ENCODE assay signal across 15 mouse cellular contexts in the genomic region with DNA sequence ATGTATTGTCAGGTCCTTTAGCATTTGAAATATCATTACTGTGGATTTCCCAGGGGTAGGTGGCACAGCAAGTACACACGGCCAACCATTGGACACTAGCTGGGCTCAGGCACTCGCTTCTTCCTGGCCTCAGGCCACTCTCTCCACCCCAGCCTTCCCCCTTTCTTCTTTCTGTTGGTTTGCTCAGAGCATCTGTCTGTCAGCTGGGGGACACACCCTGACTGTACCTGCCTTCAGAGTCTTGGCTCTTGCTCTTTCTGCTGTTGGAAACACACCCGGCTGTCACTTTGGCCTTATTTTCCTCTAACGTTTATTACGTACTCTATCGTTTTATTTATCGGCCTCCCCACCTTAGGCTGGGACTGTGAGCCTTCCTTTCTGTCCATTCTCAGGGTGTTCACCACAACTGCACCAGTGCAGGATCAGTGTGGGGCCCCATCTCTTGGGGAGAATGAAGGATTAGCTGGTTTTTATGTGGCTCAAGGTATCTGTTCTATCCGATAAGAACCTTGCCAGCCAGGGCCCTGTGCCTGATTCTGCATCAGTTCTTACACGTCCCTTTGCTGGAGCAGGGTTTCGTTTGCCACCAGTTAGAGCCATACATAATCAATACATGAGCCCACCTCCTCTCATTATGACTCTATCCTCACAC.
DNase-seq lines count a peak whose midpoint lies in the region; ATAC-seq lines count a peak whose summit lies in the region.
"Had no signal": no experiment of that assay in that cellular context is flagged by ENCODE, and none has a peak within 500 bp of the region (broad histone marks: within the 10 kb centered on the region; RNA-seq: fewer than 3 reads in every experiment).

No protein-coding gene starts in this region.

- no peaks in the 10 kb centered on the region for H3K9me3 ChIP-seq in heart, embryonic 13.5 days
- H3K9me3 ChIP-seq in intestine, embryonic 16.5 days (ENCODE audit: control insufficient read depth, low read length): no peaks in the 10 kb centered on the region
- no peaks in the 10 kb centered on the region for H3K9me3 ChIP-seq in midbrain, embryonic 11.5 days (ENCODE audit: control insufficient read depth, low read length)
- H3K9me3 ChIP-seq: forebrain, embryonic 13.5 days; neural tube, embryonic 12.5 days had no signal

- ATAC-seq in heart, embryonic 13.5 days (ENCODE audit: extremely low read depth, insufficient number of reproducible peaks, low FRiP score, low TSS enrichment): no peak
- ATAC-seq in common myeloid progenitor, adult 5-6 weeks (replicated peaks; ENCODE audit: low read depth, poor library complexity, severe bottlenecking): peak; percentile 45; the same call in 1 of the 2 replicates
- peak; percentile 73 for ATAC-seq in intestine, embryonic 16.5 days
- ATAC-seq in midbrain, embryonic 11.5 days (ENCODE audit: low FRiP score): peak; percentile 43; the same call in 1 of the 2 replicates

- no peak for DNase-seq in heart, postnatal 4 days
- no peak for DNase-seq in midbrain, embryonic 11.5 days (ENCODE audit: low spot score, missing footprints)
- DNase-seq in urinary bladder, postnatal 14 days (ENCODE audit: low spot score): no peak
- DNase-seq in kidney, postnatal 36 days: no peak
- DNase-seq in urinary bladder, postnatal 10 days (ENCODE audit: low spot score): no peak
- DNase-seq: cerebellum, postnatal 25 days; heart, adult 18-20 months; kidney, adult 9 months; layer of hippocampus, postnatal 36 days; right cerebral cortex, postnatal 14 days had no signal

- WGBS in heart, embryonic 13.5 days: 60% methylated on average over 10 of the region's 10 CpGs
- WGBS in intestine, embryonic 16.5 days: 52% methylated on average over 10 of the region's 10 CpGs
- 58% methylated on average over 10 of the region's 10 CpGs for WGBS in midbrain, embryonic 11.5 days

- no peak overlapping the region for H3K27ac ChIP-seq in heart, embryonic 13.5 days (replicated peaks)
- H3K27ac ChIP-seq in intestine, embryonic 16.5 days (ENCODE audit: low read length): no peak overlapping the region
- H3K27ac ChIP-seq in midbrain, embryonic 11.5 days (ENCODE audit: low read depth, low read length): no peak overlapping the region
- H3K27ac ChIP-seq: forebrain, embryonic 13.5 days; neural tube, embryonic 12.5 days had no signal

- peak overlapping the region; percentile 41; the same call in 1 of the 2 replicates for H3K4me2 ChIP-seq in heart, embryonic 13.5 days
- H3K4me2 ChIP-seq in intestine, embryonic 16.5 days (ENCODE audit: low read depth, low read length): no peak overlapping the region
- no peak overlapping the region for H3K4me2 ChIP-seq in midbrain, embryonic 11.5 days
- H3K4me2 ChIP-seq: forebrain, embryonic 13.5 days had no signal

- H3K27me3 ChIP-seq in heart, embryonic 13.5 days (replicated peaks): 0 out of 2 replicates have a peak, but pooled peaks cover 7% of the 10 kb centered on the region
- H3K27me3 ChIP-seq in intestine, embryonic 16.5 days (replicated peaks; ENCODE audit: control insufficient read depth, insufficient read depth, low read length): no peaks in the 10 kb centered on the region
- no peaks in the 10 kb centered on the region for H3K27me3 ChIP-seq in midbrain, embryonic 11.5 days (ENCODE audit: control insufficient read depth, insufficient read depth, low read length)
- H3K27me3 ChIP-seq: forebrain, embryonic 13.5 days; neural tube, embryonic 12.5 days had no signal

- no peaks in the 10 kb centered on the region for H3K36me3 ChIP-seq in heart, embryonic 13.5 days
- no peaks in the 10 kb centered on the region for H3K36me3 ChIP-seq in intestine, embryonic 16.5 days (ENCODE audit: control insufficient read depth, insufficient read depth, low read length)
- no peaks in the 10 kb centered on the region for H3K36me3 ChIP-seq in midbrain, embryonic 11.5 days (ENCODE audit: control insufficient read depth, insufficient read depth, low read length)
- H3K36me3 ChIP-seq: neural tube, embryonic 12.5 days had no signal

- no peak overlapping the region for H3K9ac ChIP-seq in heart, embryonic 13.5 days
- no peak overlapping the region for H3K9ac ChIP-seq in intestine, embryonic 16.5 days (ENCODE audit: low read depth, low read length)
- no peak overlapping the region for H3K9ac ChIP-seq in midbrain, embryonic 11.5 days (ENCODE audit: low read length)
- H3K9ac ChIP-seq: forebrain, embryonic 13.5 days had no signal

- H3K4me3 ChIP-seq in heart, embryonic 13.5 days: no peak overlapping the region
- H3K4me3 ChIP-seq in intestine, embryonic 16.5 days (ENCODE audit: low read length): no peak overlapping the region
- H3K4me3 ChIP-seq in midbrain, embryonic 11.5 days (ENCODE audit: low read depth, low read length): no peak overlapping the region
- H3K4me3 ChIP-seq: forebrain, embryonic 13.5 days; neural tube, embryonic 12.5 days had no signal

- H3K4me1 ChIP-seq in heart, embryonic 13.5 days: peaks cover 10% of the 10 kb centered on the region
- H3K4me1 ChIP-seq in intestine, embryonic 16.5 days (ENCODE audit: control insufficient read depth, insufficient read depth, low read length): peaks cover 3% of the 10 kb centered on the region; the same call in 1 of the 2 replicates
- H3K4me1 ChIP-seq in midbrain, embryonic 11.5 days (ENCODE audit: control insufficient read depth, insufficient read depth, low read length): peaks cover 26% of the 10 kb centered on the region
